Mouse (Mus musculus) bone marrow macrophage, adult 2 months (primary cell): ENCODE measurements around the gene Dnase2b.

Experiments used
- CTCF ChIP-seq: IDR thresholded peaks from 2 replicates; pipeline ENCODE4 v1.5.1; 2012; ENCODE audit warnings: low read depth, mild to moderate bottlenecking, low read length, moderate library complexity
- POLR2A ChIP-seq: IDR thresholded peaks from 2 replicates; pipeline ENCODE4 v1.6.1; 2012; ENCODE audit warnings: mild to moderate bottlenecking, low read depth, low read length, borderline replicate concordance

DNA sequence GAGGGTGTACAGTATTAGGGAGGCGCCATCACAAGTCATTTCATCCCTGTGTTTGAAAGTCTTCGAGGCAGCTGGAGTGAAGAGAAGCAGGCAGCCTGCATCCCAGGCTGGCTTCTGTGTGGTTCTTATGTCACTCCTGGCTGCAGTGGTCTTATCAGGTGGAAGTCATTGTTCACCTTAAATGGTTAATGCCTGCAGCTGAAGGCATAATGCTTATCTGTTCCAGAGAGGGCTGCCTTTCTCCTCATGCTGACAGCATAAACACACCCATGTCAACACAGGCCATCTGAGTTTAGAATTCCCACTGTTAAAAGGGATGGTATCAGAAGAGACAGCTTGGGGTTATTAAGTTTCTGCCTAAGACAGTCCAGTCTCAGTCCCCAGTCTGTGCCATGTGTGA, 14.2 kb downstream of the Dnase2b start:
- TF ChIP-seq CTCF (no peak), POLR2A (no peak)
